Mouse (Mus musculus) liver, adult 2 months (tissue): ENCODE measurements around the gene Slc25a13. TPM values are rescaled to one million over a fixed set of nuclear protein-coding genes. Genes with fewer than 3 reads are reported as not detected.
"Not testable (repeated sequence)": the region's sequence is repeated elsewhere in the genome, so short reads cannot be mapped to it uniquely, and the experiment has no call there.

Experiments used
- DNase-seq: peaks from one replicate; pipeline ENCODE4 v3.0.0-alpha.2; 2011; ENCODE audit warnings: low read depth, low spot score; ENCODE audit errors: extremely low read depth
- H3K27ac ChIP-seq: fragments of 200-500 bp; replicated peaks from 2 replicates; pipeline ENCODE4 v1.5.1; 2012; ENCODE audit warnings: low read depth, mild to moderate bottlenecking, control low read depth, inconsistent platforms, low read length; ENCODE audit not compliant: insufficient read depth
- H3K27me3 ChIP-seq: fragments of 200-500 bp; 2 replicates; pipeline ENCODE4 v1.6.1; 2012; ENCODE audit warnings: mild to moderate bottlenecking, moderate library complexity, low read length, inconsistent platforms; ENCODE audit not compliant: control insufficient read depth, insufficient read depth
- H3K36me3 ChIP-seq: fragments of 200-500 bp; 2 replicates; pipeline ENCODE4 v1.6.1; 2012; ENCODE audit warnings: low read length, inconsistent platforms; ENCODE audit not compliant: control insufficient read depth, insufficient read depth
- H3K4me1 ChIP-seq: fragments of 200-500 bp; 2 replicates; pipeline ENCODE4 v1.6.1; 2011; ENCODE audit warnings: low read length; ENCODE audit not compliant: control insufficient read depth, insufficient read depth
- H3K4me3 ChIP-seq: fragments of 200-500 bp; 2 replicates; pipeline ENCODE4 v1.5.1; 2011; ENCODE audit warnings: low read depth, mild to moderate bottlenecking, control low read depth, low read length, moderate library complexity; ENCODE audit not compliant: insufficient read depth
- H3K79me2 ChIP-seq: fragments of 200-500 bp; 2 replicates; pipeline ENCODE4 v1.6.1; 2012; ENCODE audit warnings: inconsistent platforms, mild to moderate bottlenecking, low read length, moderate library complexity; ENCODE audit not compliant: control insufficient read depth, insufficient read depth
- H3K9ac ChIP-seq: fragments of 200-500 bp; 2 replicates; pipeline ENCODE4 v1.6.1; 2012; ENCODE audit warnings: low read depth, mild to moderate bottlenecking, control low read depth, inconsistent platforms, low read length
- CTCF ChIP-seq: fragments of 200-500 bp; IDR thresholded peaks from 2 replicates; pipeline ENCODE4 v1.5.1; 2011; ENCODE audit warnings: low read depth, low read length, control low read depth
- POLR2A ChIP-seq: fragments of 200-500 bp; IDR thresholded peaks from 2 replicates; pipeline ENCODE4 v1.6.1; 2011; ENCODE audit warnings: low read length, control low read depth; ENCODE audit not compliant: insufficient read depth; ENCODE audit errors: extremely low read depth
- WGBS: fragments of 180-500 bp; shearing (Covaris S2); methylation state at CpG from one replicate; pipeline ENCODE4 v1.1.7; 2018; 5-methylcytosine and 5-hydroxymethylcytosine counted together
- polyA plus RNA-seq: library from polyadenylated mRNA; depleted of rRNA; stranded (reverse); fragments of >200 nt; gene quantifications from 2 replicates; pipeline ENCODE4 v1.2.3, GENCODE M21; 2012
- total RNA-seq: library from RNA; depleted of rRNA; stranded (reverse); fragments of >200 nt; gene quantifications from 2 replicates; pipeline ENCODE4 v1.2.3, GENCODE M21; 2014

Gene Slc25a13
- total and polyA plus RNA-seq, 2 experiments, result 53.5 to 232 TPM

DNA sequence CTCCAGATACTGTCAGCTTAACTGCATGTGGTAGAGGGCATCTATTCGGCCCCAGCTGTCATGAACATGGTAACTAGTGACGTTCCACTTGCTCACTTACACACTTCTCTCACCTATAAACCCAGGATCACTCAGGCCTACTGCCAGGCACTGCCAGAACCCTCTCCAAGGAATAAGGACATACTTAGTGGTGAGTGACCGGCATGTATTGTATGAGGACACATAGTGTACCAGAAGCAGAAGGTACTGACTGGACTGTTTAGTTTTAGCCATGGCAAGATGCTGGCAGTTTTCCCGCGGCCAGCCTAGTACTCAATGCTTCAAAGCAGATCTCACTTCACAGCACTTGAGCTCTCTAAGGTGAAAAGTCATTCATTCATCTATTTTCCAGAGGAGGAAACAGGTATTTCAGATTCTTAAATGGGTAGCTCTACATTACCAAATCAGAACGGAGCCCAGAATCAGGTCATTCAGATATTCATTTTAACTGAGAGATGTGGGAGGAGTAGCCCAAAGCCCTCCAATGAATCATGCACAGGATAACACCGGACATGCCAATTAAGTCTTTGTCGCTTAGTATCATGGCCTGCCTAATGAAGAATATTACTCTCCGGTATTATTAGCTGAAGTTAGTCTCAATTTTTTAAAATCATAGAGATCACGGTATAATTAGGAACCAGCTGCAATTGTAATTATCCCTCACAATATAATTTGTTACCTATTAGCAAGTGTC lies 17.7 kb downstream of the Slc25a13 start:
- Histone ChIP-seq H3K4me3 (no peak overlapping the region), H3K79me2 (peaks cover 44% of the 10 kb centered on the region; the same call in 1 of the 2 replicates), H3K27me3 (no peaks in the 10 kb centered on the region), H3K9ac (no peak overlapping the region), H3K36me3 (peaks cover 16% of the 10 kb centered on the region; the same call in 1 of the 2 replicates), H3K27ac (peak overlapping the region; percentile 63), H3K4me1 (peaks cover 55% of the 10 kb centered on the region)
- TF ChIP-seq CTCF (no peak), POLR2A (no peak)
- no peak for DNase-seq
- 80% methylated on average over 10 of the region's 10 CpGs for WGBS

GRCm38 (mm10) chr6:6198056-6198455 lies 18.9 kb downstream of the Slc25a13 start:
- H3K9ac ChIP-seq, DNase-seq, H3K27ac ChIP-seq, H3K27me3 ChIP-seq, H3K4me3 ChIP-seq: not testable (repeated sequence)
- Histone ChIP-seq H3K4me1 (peaks cover 48% of the 10 kb centered on the region), H3K79me2 (peaks cover 48% of the 10 kb centered on the region), H3K36me3 (peaks cover 16% of the 10 kb centered on the region; the same call in 1 of the 2 replicates)
- 86% methylated on average over 3 of the region's 3 CpGs for WGBS

DNA sequence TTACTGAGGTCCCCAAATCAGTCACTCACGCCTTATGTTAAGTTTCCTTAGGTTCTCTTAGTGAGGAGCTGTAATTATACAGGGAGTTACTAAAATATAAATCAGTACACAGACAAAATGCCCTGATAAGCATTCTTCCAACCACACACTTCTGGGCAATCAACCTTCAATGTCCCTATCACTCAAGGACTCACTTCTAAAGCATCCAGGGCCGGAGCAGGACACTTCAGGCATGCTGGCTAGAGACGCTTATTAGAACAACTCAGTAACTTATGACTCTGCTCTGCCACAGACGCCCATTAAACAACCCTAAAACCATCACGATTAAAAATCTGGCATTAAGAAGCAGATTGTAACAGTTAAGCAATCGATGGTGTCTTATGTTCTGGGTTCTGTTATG lies 19.6 kb downstream of the Slc25a13 start:
- Histone ChIP-seq H3K9ac (no peak overlapping the region), H3K27ac (no peak overlapping the region; the same call in 1 of the 2 replicates), H3K4me1 (peaks cover 44% of the 10 kb centered on the region), H3K36me3 (peaks cover 16% of the 10 kb centered on the region; the same call in 1 of the 2 replicates), H3K4me3 (no peak overlapping the region), H3K79me2 (peaks cover 54% of the 10 kb centered on the region), H3K27me3 (no peaks in the 10 kb centered on the region)
- no peak for DNase-seq
- 49% methylated on average over 6 of the region's 6 CpGs for WGBS
- TF ChIP-seq POLR2A, result no peak
- TF ChIP-seq CTCF, result no peak

DNA sequence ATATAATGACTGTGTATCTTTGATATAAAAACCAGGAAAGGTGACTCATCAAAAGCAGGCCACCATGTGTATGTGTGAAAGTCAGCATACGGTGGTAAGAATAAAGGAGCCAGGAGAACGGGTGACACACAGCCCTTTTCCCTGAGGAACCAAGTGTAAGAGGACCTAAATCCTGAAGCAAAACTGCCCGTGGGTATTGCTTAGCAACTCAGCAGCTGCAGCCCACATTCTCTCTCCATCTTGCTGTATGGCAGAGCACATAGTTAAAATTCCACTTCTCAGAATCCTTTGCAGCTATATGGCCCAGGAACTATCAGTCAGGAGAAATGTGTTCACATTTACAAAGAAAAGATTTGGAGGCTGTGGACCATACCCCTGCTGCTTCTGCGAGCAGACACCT lies 20.4 kb downstream of the Slc25a13 start:
- H3K79me2 ChIP-seq, result peaks cover 60% of the 10 kb centered on the region
- 71% methylated on average over 4 of the region's 4 CpGs for WGBS
- TF ChIP-seq POLR2A (no peak), CTCF (no peak)

GRCm38 (mm10) chr6:6194831-6195230 lies 22.1 kb downstream of the Slc25a13 start:
- Histone ChIP-seq H3K27ac (peak overlapping the region; percentile 32; the same call in 1 of the 2 replicates), H3K36me3 (peaks cover 15% of the 10 kb centered on the region), H3K79me2 (peaks cover 49% of the 10 kb centered on the region), H3K4me3 (no peak overlapping the region), H3K27me3 (no peaks in the 10 kb centered on the region), H3K9ac (no peak overlapping the region), H3K4me1 (peaks cover 30% of the 10 kb centered on the region)
- DNase-seq, result peak; percentile 70
- WGBS, result 28% methylated on average over 6 of the region's 6 CpGs
- no peak for TF ChIP-seq CTCF
- no peak for TF ChIP-seq POLR2A

More for the DNA sequence above, 20.4 kb downstream of the Slc25a13 start:
- H3K27me3 ChIP-seq, result no peaks in the 10 kb centered on the region
- H3K36me3 ChIP-seq, result peaks cover 13% of the 10 kb centered on the region; the same call in 1 of the 2 replicates
- peaks cover 41% of the 10 kb centered on the region for H3K4me1 ChIP-seq
- H3K4me3 ChIP-seq, result no peak overlapping the region
- H3K9ac ChIP-seq, result no peak overlapping the region
- DNase-seq, result no peak
- peak overlapping the region; percentile 39 for H3K27ac ChIP-seq

DNA sequence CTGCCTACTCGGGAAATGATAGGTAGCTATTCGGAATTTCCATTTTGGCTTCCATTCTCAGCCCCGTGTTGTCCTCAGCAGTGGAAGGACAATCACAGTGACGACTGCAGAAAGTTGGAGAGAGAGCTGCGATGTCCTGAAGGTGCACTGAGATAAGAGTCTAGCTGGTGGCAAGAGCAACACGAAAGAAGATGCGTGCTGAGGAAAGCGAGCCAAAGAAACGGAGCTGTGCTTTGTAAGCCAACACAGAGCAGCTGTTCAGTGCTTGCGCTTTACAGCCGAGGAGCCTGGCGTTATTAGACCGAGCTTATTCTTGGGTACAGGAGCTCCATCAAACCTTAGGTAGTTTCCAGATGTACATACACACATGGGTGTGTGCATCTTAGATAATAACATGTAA lies 23.1 kb downstream of the Slc25a13 start:
- Histone ChIP-seq H3K27me3 (no peaks in the 10 kb centered on the region), H3K36me3 (peaks cover 17% of the 10 kb centered on the region), H3K9ac (no peak overlapping the region), H3K4me1 (peaks cover 26% of the 10 kb centered on the region), H3K4me3 (no peak overlapping the region), H3K27ac (no peak overlapping the region), H3K79me2 (peaks cover 46% of the 10 kb centered on the region)
- 92% methylated on average over 13 of the region's 13 CpGs for WGBS
- no peak for DNase-seq
- no peak for TF ChIP-seq CTCF
- TF ChIP-seq POLR2A, result no peak
